Mouse (Mus musculus) spleen, postnatal 10 days (tissue): ENCODE measurements at regions not wholly inside any gene's neighbourhood (a gene's known extent, or its start where the extent isn't known, plus 50 kb on each side); places are given as distances from the start of the nearest gene placed in this dataset.
"Not testable (repeated sequence)": the region's sequence is repeated elsewhere in the genome, so short reads cannot be mapped to it uniquely, and the experiment has no call there.

Experiments used
- DNase-seq, 2 experiments: peaks; one replicate each; pipeline ENCODE4 v3.0.0; 2021 to 2022; ENCODE audit warnings: low spot score in 2 of 2

DNA sequence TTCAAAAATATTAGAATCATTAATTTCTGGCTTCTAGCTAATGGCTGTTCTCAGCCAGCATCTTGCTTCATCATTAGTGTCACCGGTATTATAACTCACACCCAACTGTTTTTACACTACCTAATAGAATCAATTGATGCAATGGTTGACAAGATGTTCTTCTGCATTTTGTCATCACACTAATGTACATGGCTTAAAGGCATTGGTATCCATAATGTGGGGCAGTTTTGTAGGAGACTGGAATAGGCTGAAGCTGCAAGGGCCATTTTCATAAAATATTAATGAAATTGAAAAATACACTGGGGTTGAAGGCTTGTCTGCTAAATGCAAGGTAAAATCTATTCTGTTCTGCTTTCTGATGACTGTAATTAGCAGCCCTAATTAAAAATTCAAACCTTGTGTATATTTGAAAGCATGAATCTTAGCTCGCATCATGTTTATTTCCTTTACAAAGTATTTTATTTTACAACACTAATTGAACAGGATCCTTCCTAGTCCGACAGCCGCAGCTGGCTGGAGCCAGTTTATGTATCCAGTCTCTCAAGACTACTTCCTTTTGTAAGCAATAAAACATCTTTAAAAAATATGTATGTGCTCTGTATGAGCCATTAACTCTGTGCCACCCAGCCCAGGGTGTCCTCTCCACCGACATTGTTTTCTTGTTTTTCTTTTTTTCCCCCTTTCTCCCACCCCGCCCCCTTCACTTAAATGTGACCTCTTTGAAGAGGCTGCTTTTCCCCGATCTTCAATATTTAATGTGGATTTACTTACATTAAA lies 259.6 kb downstream of the Pou4f1 start:
- DNase-seq: no peak

DNA sequence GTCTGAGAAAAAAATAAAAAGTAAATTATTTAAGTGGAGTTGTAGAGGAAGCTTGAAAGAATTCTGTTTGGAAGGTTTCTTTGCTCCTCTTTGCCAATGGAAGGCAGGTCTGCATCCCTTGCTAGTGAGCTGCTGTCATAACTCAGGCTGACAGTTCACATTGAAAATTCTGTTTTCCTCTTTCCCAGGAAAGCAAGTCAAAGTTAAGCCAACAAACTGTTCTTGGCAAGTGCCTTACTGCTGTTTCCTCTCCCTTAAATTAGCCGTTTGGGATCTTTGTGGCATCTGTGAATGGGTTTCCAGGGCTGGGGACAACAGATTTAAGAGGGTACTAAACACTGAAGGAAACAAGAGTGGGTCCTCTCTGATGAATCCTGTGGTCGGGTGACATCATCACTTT lies 261.2 kb downstream of the Pou4f1 start:
- no peak for DNase-seq

DNA sequence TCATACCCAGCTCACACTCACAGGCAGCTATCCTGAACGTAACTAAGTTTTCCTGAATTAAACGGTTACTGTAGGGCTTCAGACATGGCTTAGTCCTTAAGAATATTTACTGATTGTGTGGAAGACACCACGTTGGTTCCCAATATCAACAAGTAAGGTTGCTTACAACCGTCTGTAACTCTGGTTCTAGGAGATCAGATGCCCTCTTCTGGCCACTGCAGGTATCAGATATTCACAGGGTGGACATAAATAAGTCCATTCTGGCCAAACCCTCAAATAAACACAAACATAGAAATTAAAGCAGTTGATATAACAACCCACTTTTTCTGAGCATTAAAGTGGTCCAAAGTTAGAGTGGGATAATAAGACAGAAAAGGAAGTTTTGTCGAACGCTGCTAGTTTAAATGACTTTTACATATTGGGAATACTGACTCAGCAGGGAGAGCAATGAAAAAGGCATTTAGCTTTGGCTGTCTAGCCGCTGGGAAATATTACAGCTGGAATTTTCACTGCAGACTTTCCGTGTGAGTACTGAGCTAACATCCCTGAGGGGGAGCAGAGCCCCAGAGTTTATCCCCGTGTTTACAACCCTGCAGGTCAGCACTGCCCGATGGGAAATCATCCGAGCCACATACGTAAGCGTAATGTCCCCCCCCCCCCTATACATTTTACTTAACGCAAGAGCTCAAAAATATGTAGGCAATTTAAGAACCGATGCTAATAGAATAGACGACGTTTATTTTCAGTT lies 264.4 kb downstream of the Pou4f1 start:
- no peak for DNase-seq

DNA sequence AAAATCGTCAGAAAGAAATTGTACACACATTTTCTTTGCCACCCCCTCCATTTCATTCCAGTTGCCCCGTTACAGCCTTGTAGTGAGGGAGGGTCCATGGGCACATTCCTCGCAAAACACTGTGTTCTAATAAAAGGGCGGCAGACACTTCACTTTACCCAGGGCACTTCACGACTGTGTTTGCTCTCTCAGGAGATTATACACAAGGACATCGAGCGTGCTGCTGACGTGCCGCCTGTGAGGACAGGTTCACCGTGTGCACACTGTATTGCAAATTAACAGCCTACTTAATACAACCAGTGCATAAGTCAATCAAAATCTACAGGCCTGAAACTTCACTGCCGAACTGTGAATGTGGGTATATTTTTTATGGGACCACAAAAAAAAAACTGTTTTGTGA lies 274.6 kb downstream of the Pou4f1 start:
- no peak for DNase-seq

DNA sequence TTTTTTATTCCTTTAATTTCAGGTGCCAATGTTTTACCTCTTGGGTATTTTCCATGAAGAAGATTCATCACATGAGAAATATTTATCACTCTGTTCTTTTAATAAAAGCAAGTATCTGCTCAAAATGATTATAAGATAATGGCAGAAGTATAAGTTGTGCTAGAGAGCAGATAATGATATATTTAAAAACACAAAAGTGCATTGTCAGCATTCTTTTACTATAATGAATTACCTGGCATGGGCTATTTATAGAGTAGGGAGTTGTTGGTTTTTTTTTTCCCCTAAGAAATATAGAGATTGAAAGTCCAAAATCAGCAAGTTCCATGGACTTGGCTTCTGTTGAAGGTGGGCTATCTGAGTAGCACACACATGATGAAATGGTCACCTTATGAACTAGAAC lies 292.7 kb downstream of the Pou4f1 start:
- DNase-seq: no peak

DNA sequence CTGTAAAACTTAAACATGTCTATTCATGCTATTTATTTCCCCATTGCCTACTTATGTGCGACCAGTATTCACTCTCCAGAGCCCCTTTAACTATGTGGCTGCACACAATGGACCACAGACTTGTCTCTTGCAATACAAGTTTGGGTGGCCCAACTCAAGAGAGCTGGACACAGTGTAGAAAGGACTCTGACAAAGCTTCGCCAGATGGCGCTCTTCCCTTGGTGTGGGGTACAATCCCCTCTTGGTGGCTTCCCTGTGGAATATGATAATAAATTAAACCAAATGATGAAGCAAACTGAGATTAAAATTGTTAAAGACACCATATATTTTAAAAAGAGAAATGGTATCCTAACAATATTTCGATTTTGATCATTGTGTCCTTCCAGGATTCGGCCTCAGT lies 302.6 kb upstream of the Ednrb start:
- peak in 1 of 2 experiments; percentile 13 for DNase-seq

DNA sequence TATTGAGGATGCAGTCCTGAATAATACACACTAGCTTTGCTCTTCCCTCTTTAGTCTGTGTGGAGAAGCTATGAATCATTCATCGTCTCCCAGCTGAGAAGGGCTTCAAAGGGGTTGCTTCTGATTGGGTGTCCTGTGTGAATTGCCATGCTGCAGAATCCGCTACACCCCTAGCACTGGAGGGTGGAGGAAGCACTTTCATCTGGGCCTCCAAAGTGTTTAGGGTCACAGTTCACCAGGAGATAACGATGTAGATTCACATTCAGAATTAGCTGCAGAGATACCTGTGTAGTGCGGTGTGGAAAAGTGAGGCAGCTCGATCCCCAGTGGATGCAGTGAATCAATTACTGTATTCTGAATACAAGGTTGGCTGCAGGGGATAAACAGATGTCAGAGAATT lies 301.2 kb upstream of the Ednrb start:
- DNase-seq: no peak

DNA sequence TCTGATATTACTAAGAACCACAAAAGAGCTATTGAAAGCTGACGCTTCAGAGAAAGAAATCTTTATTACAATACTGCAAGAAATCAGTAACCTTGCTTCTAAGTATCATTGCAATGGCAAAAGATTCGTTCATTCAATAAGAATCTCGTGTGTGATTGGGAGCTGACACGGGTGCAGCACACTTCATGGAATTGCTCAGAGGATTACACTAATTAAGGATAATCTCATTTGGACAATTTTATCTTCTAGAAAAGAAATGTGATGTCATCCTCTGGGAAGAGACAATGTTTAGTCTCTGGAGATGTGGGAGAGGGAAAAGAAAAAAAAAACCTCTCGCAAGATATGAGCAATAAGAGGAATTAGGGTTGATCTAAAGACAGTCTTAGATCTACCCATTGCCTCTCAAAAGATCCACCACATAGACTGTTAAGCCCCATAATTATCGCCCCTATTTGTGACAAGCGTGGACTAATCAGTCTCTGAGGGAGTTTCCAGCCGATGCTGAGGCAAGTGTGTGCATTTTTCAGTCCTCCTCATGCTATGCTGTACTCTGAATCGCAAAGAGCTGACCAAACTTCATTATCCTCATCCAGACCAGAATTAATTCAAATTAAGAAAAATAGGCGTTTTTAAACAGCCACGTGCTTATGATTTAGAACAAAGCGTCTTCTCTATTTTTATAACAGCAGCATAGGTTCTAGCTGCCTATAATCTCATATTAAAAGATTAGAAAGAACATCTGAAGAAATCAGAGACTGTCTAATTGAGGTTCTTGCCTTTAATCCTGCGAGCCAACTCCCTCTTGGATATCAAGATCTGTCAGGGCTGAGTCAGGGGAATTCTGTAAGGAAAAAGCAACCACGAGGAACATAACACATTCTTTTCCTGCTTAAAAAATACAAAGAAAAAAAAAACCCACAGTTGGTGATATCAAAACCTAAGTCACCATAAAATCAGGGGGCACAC lies 271.1 kb upstream of the Ednrb start:
- DNase-seq: no peak

DNA sequence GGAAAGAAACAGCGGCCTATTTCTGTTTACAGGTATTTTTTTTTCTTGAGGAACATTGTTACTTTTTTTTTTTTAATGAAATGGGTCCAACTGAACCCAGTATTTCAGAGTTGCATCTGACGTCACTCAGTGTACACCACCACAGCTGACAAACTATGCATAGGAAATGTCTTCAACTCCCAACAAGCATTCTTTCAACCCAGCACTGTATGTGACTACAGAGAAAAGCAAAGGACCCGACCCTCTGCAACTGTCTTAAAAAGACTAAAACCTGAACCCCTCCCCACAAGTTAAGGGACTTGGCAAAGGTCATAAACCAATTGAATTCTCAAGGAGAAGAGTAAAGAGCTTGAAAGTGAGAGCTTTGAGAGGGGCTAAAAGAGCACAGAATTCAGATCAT lies 270.0 kb upstream of the Ednrb start:
- no peak for DNase-seq

DNA sequence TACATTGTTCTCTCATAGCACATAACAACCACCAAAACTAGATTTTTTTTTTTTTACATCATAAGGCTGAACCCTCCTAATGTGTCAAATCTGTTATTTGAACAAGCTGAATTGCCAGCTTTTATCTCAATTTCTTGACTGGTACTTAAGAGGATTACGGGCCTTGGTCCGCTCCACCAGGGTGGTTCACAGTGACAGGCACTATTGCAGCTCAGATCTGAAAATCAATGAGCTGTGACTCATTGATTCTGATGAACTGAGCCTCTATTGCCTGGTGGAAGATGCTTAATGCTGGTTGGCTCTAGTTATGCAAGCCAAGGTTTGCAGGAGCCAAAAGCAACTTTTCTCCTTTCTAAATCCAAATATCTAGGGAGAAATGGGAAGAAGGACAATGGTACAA lies 269.2 kb upstream of the Ednrb start:
- no peak for DNase-seq

DNA sequence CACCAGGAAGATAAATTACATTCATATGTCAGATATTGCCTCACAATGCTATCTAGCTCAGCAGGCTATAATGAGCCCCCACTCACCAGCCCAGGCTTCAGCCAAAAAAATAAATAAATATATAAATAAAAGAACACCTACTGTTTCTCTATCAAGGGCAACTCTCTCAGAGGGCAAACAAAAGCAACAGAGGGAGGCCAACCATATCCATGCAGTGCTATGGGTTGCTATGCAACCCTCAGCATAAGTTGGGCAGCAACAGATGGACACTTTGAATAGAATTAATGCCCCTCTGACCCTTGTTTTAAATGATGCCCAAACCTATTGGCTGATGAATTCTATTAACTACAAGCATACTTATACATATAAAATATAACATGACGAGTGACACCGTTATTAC lies 242.2 kb upstream of the Ednrb start:
- no peak for DNase-seq

DNA sequence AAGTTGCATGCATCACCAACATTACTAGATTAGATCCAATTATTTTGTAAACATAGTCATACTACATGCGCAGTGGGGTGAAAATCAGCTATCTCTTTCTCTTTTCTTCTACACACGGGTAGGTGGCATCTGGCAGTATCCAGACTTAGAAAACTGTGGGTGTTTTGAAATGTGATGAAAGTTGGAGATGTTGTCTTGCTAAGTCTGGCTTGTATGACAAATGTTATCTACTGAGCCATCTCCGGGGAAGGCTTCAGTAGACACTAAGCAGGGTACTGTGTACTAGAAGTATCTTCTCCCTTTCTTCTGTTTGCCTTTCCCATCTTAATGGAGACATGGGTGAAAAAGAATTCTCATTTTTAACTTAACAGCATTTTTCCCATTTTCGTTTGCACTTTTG lies 220.0 kb upstream of the Ednrb start:
- not testable (repeated sequence) for DNase-seq

DNA sequence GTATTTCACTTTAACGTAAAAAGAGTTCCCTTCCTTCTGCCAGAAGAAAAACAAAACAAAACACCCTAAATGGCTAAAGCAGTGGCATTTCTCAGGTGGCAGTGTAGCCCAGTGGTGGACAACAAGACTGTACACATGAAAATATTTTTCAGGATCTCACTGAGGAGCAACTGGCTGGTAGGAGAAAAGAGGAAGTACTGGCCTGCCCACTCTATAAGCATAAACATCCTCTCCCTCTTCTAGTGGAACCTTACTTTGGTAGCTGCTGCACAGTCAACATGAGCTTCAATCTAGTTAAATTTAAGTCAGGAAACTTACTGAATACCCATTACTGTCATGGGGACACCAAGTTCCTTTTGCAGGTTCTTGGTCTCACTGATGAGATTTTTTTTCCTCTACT lies 209.5 kb upstream of the Ednrb start:
- DNase-seq: no peak

DNA sequence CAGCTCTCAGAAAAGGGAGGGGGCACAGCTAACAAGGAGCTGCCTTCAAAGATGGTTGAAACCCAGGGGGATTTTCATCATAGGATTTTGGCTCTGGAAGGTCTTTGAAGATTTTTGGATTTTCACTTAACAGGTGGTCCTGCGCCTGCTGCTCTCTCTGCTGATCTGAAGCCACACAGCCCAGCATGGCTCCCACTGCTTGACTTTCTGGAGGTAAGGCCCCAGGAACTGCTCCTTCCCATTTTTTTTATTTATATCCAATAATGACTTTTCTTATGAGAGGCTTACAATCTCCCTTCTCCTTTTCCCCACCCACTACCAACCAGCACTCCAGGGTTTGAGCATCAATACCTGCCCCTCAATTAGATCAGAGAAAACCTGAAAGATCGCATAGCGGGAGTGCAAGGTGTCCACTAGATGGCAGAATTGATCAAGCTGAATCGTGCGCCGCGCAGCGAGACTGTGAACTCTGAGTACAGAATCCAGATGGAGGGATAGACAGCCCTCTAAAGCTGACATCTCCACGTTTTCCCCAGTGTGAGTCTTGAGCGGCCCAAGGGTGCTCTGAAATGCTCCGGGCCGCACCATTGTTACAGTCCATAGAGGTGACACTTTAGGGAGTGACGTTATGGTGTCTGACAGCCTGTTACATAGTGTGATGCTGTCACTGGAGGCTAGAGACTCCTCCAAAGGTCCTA lies 194.6 kb upstream of the Ednrb start:
- DNase-seq: peak in 1 of 2 experiments; percentile 34

DNA sequence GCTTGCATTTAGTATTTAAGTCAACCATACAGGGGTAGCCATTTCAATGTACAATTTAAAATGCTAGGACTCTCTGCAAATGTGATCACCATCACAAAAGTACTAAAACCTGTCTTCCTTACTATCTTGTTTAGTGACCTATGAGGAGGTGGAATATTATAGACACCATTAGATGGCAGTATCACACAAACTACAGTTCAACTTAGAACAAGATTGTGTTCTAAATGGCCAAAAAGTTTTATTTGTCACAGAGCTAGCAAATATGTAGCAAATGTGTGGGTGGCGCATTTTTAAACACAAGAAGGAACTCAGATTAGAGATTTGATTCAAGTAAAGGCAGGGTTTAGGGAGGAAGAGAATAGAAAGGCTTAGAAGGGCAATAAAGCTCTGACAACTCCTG lies 189.4 kb upstream of the Ednrb start:
- no peak for DNase-seq

DNA sequence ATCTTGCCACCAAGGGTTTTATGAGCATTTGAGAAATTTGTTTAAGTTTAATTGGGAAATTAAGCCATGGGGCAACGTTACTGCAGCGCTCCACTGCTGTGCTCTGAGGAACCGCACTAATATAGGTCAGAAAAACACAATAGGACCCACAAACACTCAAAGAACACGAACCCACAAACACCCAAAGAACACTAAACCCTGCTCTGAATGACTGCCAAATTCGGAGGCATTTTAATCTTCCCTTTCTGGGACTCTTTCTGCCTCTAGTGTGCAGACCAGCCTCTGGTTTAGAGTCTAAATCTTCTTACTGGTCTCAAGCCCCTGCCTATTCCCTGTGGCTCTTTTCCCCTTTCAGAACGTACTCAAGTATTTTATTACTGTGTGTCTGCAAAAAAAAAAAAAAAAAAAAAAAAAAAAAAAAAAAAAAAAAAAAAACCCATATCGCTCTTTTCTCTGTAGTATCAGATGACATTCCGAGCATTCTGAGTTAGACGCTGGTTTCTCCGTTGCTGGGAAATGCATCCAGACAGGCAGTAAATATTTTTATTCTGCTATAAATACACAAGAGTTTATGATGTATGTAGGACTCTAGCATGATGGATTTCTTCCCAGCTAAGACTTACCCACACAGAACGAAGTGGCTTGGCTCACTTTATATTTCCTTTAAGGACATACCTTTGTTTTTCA lies 186.7 kb upstream of the Ednrb start:
- DNase-seq: no peak

DNA sequence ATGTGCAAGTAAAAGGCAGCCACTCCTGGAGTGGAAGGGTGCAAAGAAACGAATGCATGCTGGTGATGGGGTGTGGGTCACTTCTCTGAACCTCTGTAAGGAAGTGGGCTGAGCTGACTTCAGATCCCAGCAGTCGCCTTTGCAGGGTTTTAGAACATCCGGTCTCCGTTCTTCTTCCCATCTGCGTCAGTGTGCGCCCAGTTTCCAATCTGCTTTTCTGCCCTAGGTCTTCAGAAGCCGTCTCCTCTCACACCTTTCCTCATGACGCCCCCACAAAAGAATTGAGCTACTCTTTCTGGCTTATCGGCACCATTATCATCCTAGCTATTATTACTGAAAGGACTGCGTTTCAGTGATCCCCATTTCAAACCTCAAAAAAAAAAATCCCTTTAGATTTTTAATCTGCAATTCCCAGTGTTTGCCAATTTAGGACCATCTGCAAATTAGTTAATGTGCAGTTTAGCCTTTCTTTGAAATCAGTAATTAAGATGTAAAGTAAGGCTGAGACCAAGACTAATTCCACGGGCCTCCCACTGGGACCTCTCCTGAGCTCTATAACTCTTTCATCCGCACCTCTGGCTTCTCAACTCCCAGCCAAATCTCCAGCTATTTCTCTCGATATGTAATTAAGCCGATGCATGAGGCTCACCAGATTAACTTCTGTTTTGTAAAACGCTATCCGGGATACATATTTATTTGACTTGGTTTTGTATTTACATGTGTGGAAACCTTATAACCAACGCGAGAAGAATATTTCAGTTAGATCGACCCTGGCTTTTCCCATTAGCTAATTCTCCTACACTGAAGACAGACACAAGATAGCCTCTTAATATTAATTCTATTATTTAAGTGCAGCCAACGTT lies 185.7 kb upstream of the Ednrb start:
- no peak for DNase-seq

DNA sequence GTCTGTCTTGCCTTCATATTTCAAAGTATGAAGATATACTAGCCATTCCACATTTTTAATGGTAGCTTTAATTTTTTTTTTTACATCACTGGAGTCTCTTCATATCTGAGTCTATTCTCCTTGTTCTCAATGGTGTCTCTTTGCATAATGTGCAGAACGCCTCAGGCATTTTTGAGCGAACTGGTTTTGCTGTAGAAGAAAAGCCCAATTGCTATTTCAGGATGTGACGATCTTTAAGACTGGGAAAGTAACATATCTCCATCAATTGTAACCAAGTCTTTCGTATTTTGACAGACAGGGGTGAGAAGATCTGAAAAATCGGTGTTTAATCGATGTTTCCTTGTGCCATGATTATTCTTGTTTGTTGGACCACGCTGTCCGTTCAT lies 183.7 kb upstream of the Ednrb start:
- no peak for DNase-seq

DNA sequence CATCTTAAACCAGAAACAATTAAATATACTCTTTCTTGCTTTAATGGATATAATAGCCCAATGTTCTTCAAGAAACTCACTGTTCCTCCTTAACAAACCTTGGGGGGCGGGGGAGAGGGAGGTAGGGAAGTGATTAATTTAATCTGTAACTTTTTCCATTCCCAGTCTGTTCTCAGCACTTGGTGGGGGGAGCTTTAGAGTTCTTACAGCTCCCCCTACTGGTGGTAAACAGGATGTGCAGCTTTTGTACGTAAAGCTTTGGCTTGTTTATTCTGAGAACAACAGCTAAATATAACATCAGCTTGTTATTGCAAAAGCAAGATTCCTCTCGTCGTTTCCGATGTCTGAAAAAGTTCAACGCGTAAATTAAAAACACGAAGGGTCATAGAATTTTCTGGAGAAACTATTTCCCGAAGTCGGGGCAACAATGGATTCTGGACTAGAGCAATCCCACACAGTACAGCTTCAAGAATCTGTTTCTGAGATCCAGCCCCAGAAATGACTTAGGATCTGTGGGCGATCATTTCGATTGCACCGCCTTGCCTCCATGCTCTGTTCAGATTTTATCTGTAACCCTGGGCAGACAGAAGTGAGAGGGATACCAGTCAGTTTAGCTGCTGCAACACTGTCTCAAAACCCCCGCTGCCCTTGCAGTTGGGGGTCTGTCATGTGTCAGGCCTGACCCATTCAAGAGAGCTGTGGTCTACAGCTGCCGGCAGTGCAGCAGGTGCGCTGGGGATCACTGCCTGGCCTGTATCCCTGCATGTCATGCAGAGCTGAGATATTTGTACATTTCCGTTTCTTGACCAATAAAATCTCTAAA lies 183.1 kb upstream of the Ednrb start:
- DNase-seq: peak in 1 of 2 experiments; percentile 23
